Mouse (Mus musculus) c-Kit-positive CD71-positive TER-119-negative erythroid progenitor cells, embryonic 14.5 days (primary cell): ENCODE data around the gene Ssbp1.

Experiments used
- DNase-seq: peaks from one replicate; pipeline ENCODE4 v3.0.0-alpha.2; 2013; ENCODE audit warnings: low read depth

The Ssbp1 gene

DNA sequence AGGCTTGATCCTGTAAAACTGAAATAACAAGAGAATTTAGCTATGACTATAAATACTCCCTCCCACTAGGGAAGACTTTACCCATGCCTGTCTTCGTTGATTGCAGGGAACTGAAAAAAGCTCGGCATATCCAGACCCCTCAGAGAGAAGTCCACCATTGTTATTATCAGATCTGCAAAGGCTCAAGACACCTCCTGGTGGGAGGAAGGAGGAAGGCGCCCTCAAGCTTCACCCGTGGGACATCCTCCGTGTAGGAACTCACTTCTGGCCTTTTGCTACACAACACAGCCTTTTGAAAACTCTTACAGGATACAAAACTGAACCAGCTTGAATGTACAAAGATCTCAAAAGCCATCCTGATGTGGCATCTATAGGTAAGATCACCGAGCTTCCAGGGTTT, 5.4 kb upstream of the Ssbp1 start:
- no peak for DNase-seq

DNA sequence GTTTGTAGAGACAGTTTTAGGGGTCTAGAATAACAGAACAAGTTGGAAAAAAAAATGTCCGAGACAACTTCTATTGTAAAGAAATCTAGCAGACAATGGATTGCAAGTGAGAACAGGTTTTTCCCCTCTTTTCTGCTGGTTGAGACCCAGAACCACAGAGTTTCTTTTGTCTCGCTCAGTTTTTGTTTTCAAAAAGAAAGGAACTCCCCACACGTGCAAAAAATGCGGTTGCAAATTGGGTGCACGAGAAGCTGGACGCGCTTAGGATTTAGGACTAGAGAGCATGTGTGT, 513 bp downstream of the Ssbp1 start:
- no peak for DNase-seq

GRCm38 (mm10) chr6:40476132-40476531, 5.0 kb downstream of the Ssbp1 start:
- no peak for DNase-seq

- no peak for DNase-seq
Measured at GRCm38 (mm10) chr6:40479705-40480104, 8.6 kb downstream of the Ssbp1 start.

DNA sequence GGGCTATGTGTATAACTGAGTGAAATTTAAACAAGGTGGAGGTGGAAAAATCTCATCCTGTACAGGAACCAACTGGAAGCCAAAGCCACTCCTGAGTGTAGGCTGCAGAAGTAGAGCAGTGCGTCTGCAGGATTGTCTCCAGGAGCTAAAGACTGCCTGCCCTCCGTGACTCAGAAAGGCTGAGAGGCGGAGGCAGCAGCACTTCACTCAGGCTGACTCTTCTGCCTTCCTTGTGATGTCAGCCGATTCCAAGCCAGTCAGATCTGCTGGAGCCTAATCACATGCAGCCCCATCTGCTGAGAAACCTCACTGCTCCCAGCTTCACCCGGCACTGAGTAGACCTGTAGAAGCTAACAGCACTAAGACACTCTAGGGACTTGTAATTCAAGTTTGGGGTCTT, 11.2 kb downstream of the Ssbp1 start:
- no peak for DNase-seq

DNA sequence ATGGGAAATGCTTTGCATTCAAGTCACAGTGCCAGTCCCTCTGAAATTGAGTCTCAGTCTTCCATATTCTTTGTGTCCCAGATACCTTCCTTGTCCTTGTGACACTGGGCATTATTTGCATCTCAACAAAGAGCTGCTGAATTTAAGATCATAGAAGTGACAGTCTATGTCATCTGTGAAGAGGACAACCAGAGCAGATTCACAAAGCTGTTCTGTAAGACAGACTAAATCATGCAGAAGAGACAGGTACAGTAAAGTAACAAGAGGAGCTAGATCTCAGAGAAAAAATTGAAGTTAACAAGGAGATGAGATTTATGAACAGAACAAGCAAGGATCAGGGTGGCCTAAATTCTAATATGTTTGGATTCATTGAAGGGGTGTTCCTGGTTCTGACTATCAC, 19.8 kb downstream of the Ssbp1 start, which contains the start of gene Tas2r137:
Tas2r137 (plus strand) TSS at position 301 of the 400 bp plus-strand sequence.
- DNase-seq: no peak

DNA sequence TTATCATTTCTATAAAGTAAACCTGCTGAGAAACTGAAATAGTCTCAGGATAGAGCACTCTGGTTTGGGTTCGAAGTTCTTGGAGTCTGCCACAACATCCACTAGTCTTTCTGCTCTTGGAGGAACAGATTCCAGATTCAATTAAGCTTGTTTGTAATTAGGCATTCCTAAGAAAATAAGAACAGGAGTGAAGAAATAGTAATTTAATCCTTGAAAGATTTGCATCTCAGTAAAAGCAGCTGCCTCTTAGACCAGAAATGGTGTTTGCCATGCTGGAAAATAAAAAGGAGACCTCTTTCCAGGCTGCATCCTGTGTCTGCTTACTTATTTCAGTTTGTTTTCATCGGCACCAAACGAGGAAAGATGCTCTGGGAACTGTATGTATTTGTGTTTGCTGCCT, 22.1 kb downstream of the Ssbp1 start, which contains the start of gene Tas2r108:
Tas2r108 (plus strand) TSS at position 301 of the 400 bp plus-strand sequence.
- no peak for DNase-seq

- DNase-seq: no peak
Measured at GRCm38 (mm10) chr6:40519408-40519807, 48.3 kb downstream of the Ssbp1 start, which contains the start of gene Prss37. Gene Prss37, minus strand, starts transcription at chr6:40519508.
